Mouse (Mus musculus) brown adipose tissue, adult 24 weeks (tissue): ENCODE measurements around the gene Cars2. TPM values are rescaled to one million over a fixed set of nuclear protein-coding genes. Genes with fewer than 3 reads are reported as not detected.

Source experiments
- H3K27ac ChIP-seq: fragments of 200-500 bp; replicated peaks from 2 replicates; pipeline ENCODE4 v1.5.1; 2012; ENCODE audit warnings: low read depth, mild to moderate bottlenecking, low read length
- H3K4me1 ChIP-seq: fragments of 200-500 bp; 2 replicates; pipeline ENCODE4 v1.6.1; 2012; ENCODE audit warnings: low read length, mixed read lengths; ENCODE audit not compliant: control insufficient read depth, insufficient read depth, insufficient read length
- H3K4me3 ChIP-seq: fragments of 200-500 bp; 2 replicates; pipeline ENCODE4 v1.5.1; 2012; ENCODE audit warnings: low read depth, mild to moderate bottlenecking, low read length, moderate library complexity; ENCODE audit not compliant: insufficient read depth
- polyA plus RNA-seq: library from polyadenylated mRNA; stranded (reverse); fragments of >200 nt; gene quantifications from 2 replicates; pipeline ENCODE4 v1.2.4, GENCODE M21; 2012; ENCODE audit not compliant: missing spikeins, insufficient read depth, insufficient read length

Cars2 gene
- polyA plus RNA-seq, 1 experiment, result 43.7 TPM

GRCm38 (mm10) chr8:11542031-11542430, 8.6 kb downstream of the Cars2 start:
- Histone ChIP-seq H3K4me1 (peaks cover 4% of the 10 kb centered on the region; the same call in 1 of the 2 replicates), H3K4me3 (no peak overlapping the region), H3K27ac (no peak overlapping the region)

DNA sequence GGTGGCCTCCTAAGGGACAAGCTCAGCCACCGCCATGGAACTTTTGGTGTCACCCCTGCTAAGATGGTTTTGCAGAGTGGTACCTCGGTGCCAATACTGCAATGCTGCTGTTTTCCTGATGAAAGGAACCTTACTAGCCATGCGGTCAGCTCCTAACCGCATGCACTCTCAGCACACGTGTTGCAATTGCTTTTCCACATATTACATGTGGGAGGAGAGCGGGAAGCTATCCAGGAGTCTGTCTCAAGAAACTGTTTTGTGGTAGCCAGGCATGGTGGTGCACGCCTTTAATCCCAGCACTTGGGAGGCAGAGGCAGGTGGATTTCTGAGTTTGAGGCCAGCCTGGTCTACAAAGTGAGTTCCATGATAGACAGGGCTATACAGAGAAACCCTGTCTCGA, 10.4 kb downstream of the Cars2 start:
- H3K27ac ChIP-seq, result no peak overlapping the region
- no peak overlapping the region for H3K4me3 ChIP-seq
- peaks cover 4% of the 10 kb centered on the region; the same call in 1 of the 2 replicates for H3K4me1 ChIP-seq

DNA sequence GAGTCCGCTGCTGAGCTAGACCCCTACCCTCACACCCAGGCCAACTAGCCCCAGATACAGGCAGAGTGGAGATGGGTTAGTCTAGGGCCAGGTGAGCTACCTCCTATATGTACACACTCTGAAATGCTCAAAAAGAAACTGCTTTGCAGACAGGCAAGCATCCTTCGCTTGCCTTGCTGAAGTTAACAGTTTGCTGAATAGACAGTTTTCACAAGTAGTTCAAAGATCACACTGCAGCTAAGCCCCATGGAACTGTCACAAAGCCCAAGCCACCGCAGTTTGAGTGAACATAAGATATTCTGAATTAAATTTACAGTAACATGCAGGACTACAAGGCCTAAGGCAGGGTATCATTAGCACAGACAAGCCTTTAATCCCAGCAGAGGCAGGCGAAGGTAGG, 11.5 kb downstream of the Cars2 start:
- H3K27ac ChIP-seq, result no peak overlapping the region
- peaks cover 4% of the 10 kb centered on the region; the same call in 1 of the 2 replicates for H3K4me1 ChIP-seq
- no peak overlapping the region for H3K4me3 ChIP-seq

GRCm38 (mm10) chr8:11534494-11534893, 16.1 kb downstream of the Cars2 start:
- no peak overlapping the region for H3K4me3 ChIP-seq
- H3K4me1 ChIP-seq, result no peaks in the 10 kb centered on the region
- H3K27ac ChIP-seq, result no peak overlapping the region

GRCm38 (mm10) chr8:11530849-11531248, 19.7 kb downstream of the Cars2 start:
- H3K27ac ChIP-seq, result no peak overlapping the region; the same call in 1 of the 2 replicates
- H3K4me3 ChIP-seq, result no peak overlapping the region
- H3K4me1 ChIP-seq, result no peaks in the 10 kb centered on the region

DNA sequence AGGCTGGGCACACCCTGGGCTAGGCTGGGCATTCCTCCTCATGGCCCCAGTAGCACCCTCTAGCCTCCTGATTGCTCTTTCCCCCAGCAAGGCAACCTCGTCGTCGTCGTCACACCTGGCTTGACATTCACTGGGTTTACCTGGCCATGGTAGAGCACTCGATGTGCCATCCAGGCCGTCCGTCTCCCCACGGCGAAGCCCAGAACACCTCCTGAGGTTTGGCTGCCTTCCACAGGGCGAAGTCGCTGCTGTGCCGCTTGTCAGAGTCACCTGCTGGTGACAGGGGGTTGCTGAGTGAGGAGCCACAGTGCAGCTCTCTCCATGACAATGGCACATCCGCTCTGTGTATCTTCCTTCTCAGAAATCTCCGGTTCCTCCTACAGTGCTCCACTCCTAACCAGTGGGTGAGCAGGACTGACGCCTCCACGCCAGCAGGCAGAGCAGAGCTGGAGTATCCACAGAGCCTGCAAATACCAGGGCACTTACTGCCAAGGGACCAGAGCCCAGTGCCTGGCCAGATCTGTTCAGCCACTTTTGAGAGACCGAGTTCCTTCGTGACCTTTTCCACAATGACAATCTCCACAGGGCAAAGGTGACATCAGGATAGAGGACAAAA, 20.3 kb downstream of the Cars2 start:
- H3K4me3 ChIP-seq, result no peak overlapping the region
- H3K4me1 ChIP-seq, result no peaks in the 10 kb centered on the region
- H3K27ac ChIP-seq, result peak overlapping the region; percentile 49

- H3K4me3 ChIP-seq, result no peak overlapping the region
- H3K27ac ChIP-seq, result no peak overlapping the region
- H3K4me1 ChIP-seq, result no peaks in the 10 kb centered on the region
Observed at GRCm38 (mm10) chr8:11523331-11523730, 27.3 kb downstream of the Cars2 start.

DNA sequence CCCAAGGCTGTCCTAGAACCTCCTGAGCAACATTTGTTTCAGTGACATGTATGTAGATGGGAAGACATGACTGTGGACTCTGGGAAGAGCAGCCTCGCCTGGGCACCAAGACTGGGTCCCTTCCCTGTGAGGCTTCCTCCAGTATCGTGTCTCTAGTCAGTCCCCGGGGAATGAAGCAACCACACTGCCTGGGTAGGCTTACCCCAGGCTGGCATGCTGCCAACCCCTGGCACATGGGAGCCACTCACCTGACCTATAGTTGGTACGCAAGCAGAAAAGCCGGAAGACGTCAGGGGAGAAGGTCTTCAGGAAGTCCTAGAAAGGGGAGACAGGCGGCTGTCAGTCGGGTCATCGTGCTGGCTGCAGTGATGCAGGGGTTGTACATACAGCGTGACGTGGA, 31.9 kb downstream of the Cars2 start:
- H3K4me1 ChIP-seq, result no peaks in the 10 kb centered on the region
- H3K4me3 ChIP-seq, result no peak overlapping the region
- H3K27ac ChIP-seq, result no peak overlapping the region

DNA sequence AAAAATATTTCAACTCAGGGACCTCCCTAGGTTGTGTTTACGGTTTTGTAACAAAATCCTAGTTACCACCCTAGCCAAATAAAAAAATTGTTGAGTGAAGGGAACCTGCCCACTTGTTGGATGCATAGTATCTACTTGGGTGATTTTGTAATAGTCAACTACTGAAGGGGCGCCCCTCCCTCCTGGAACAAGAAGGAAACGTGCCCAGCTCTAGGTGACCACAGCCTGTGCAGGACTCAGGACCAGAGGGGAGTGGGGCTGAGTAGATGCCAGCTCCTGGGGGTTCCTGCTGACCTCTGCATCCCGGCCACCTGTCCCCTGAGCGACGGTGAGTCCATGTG, 32.6 kb downstream of the Cars2 start:
- no peak overlapping the region for H3K4me3 ChIP-seq
- H3K27ac ChIP-seq, result no peak overlapping the region
- no peaks in the 10 kb centered on the region for H3K4me1 ChIP-seq

- Histone ChIP-seq H3K4me1 (no peaks in the 10 kb centered on the region), H3K4me3 (no peak overlapping the region), H3K27ac (no peak overlapping the region)
Observed at GRCm38 (mm10) chr8:11517366-11518055, 33.1 kb downstream of the Cars2 start.

- Histone ChIP-seq H3K4me1 (no peaks in the 10 kb centered on the region), H3K27ac (no peak overlapping the region), H3K4me3 (no peak overlapping the region)
Observed at GRCm38 (mm10) chr8:11516292-11516691, 34.3 kb downstream of the Cars2 start.

- Histone ChIP-seq H3K4me1 (no peaks in the 10 kb centered on the region), H3K4me3 (no peak overlapping the region), H3K27ac (no peak overlapping the region)
Observed at GRCm38 (mm10) chr8:11513247-11513646, 37.3 kb downstream of the Cars2 start.

DNA sequence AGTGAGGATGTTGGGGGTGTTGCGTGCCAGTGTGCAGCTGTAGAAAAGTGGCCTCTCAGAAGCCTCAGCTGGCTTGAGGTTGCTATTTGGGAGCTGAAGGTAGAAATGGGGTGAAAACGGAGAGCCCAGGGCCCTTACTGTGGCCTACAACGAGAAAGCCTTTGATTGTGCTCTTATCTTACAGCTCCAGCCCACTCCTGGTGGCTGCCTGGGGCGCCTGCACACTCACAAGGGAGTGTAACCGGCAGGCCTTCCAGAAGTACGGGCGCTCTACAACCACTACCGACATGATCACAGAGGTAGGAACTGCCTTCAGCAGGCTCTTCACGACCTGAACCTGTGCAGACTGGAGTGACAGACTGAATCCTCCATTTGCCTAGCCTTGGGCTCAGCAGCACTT, 37.9 kb downstream of the Cars2 start:
- no peaks in the 10 kb centered on the region for H3K4me1 ChIP-seq
- H3K4me3 ChIP-seq, result no peak overlapping the region
- H3K27ac ChIP-seq, result no peak overlapping the region

GRCm38 (mm10) chr8:11510971-11511370, 39.6 kb downstream of the Cars2 start:
- Histone ChIP-seq H3K27ac (no peak overlapping the region), H3K4me3 (no peak overlapping the region)

GRCm38 (mm10) chr8:11508880-11509279, 41.7 kb downstream of the Cars2 start:
- no peaks in the 10 kb centered on the region for H3K4me1 ChIP-seq
- no peak overlapping the region for H3K4me3 ChIP-seq
- no peak overlapping the region for H3K27ac ChIP-seq

More at GRCm38 (mm10) chr8:11510971-11511370, 39.6 kb downstream of the Cars2 start:
- H3K4me1 ChIP-seq, result no peaks in the 10 kb centered on the region

DNA sequence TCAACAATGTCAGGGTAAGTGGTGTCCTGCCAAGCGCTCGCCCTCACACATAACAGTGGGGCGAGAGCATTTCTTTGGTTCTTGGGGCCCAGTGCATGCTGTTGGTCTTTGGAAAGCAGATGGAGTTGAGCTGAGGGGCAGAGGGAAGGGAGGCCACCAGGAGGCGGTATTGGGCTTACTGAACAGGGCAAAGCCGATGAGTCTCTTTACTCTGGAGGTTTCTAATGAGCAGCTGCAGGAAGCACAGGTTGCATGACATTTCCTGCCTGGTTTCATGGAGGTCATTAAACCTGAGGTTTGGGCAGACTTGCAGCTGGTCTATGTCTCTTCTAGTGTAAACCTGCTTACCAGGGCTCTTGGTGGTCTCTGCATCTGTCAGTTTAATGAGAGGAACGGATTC, 43.8 kb downstream of the Cars2 start:
- no peak overlapping the region for H3K27ac ChIP-seq
- no peaks in the 10 kb centered on the region for H3K4me1 ChIP-seq
- no peak overlapping the region for H3K4me3 ChIP-seq
